Mouse (Mus musculus) hindbrain, embryonic 14.5 days (tissue): ENCODE results near the gene Ttc28. TPM values are rescaled to one million over a fixed set of nuclear protein-coding genes. Genes with fewer than 3 reads are reported as not detected.
A peak's percentile ranks its signal among the peaks of the same experiment; 100 is the strongest.

Experiments
- ATAC-seq: fragments of 200-750 bp; cut with Nextera tagmentation; 2 replicates; pipeline ENCODE4 v1.8.0; 2017; ENCODE audit warnings: moderate number of reproducible peaks, mild to moderate bottlenecking, moderate TSS enrichment, moderate library complexity; ENCODE audit not compliant: low FRiP score
- DNase-seq: peaks from one replicate; pipeline ENCODE4 v3.0.0-alpha.2; 2015; ENCODE audit warnings: low spot score
- H3K27ac ChIP-seq: fragments of 300-500 bp; sonication (generic); 2 replicates; pipeline ENCODE4 v1.5.1; 2014; ENCODE audit warnings: mild to moderate bottlenecking, moderate library complexity
- H3K27me3 ChIP-seq: fragments of 300-500 bp; sonication (generic); 2 replicates; pipeline ENCODE4 v1.6.1; 2014; ENCODE audit warnings: mild to moderate bottlenecking, low read length, mixed read lengths; ENCODE audit not compliant: control insufficient read depth, insufficient read depth
- H3K36me3 ChIP-seq: fragments of 300-500 bp; sonication (generic); replicated peaks from 2 replicates; pipeline ENCODE4 v1.6.1; 2014; ENCODE audit not compliant: control insufficient read depth, insufficient read depth
- H3K4me1 ChIP-seq: fragments of 300-500 bp; sonication (generic); replicated peaks from 2 replicates; pipeline ENCODE4 v1.6.1; 2014; ENCODE audit warnings: antibody characterized with exemption, low read length, mixed read lengths; ENCODE audit not compliant: control insufficient read depth, insufficient read depth
- H3K4me2 ChIP-seq: fragments of 300-500 bp; sonication (generic); replicated peaks from 2 replicates; pipeline ENCODE4 v1.6.1; 2014; ENCODE audit warnings: mild to moderate bottlenecking, moderate library complexity
- H3K4me3 ChIP-seq: fragments of 300-500 bp; sonication (generic); replicated peaks from 2 replicates; pipeline ENCODE4 v1.5.1; 2014; ENCODE audit warnings: mild to moderate bottlenecking, low read length
- H3K9ac ChIP-seq: fragments of 300-500 bp; sonication (generic); 2 replicates; pipeline ENCODE4 v1.6.1; 2014
- H3K9me3 ChIP-seq: fragments of 300-500 bp; sonication (generic); 2 replicates; pipeline ENCODE4 v1.6.1; 2016; ENCODE audit warnings: low read length; ENCODE audit not compliant: control insufficient read depth
- WGBS: fragments of 180-500 bp; shearing (Covaris S2); extraction: QIAGEN DNeasy Blood & Tissue Kit; methylation state at CpG from one replicate; pipeline ENCODE4 v1.1.7; 2014; 5-methylcytosine and 5-hydroxymethylcytosine counted together
- polyA plus RNA-seq: library from polyadenylated mRNA; unstranded; fragments of >200 nt; fragmentation: Nextera tagmentation; extraction: Ambion mirVana; gene quantifications from 2 replicates; pipeline ENCODE4 v1.2.1, GENCODE M21; 2014

Ttc28 gene
- polyA plus RNA-seq, 1 experiment from 2014 or later = 30.0 TPM

- Histone ChIP-seq H3K27ac (peak overlapping the region; percentile 49; the same call in 1 of the 2 replicates), H3K9me3 (no peaks in the 10 kb centered on the region), H3K4me2 (no peak overlapping the region), H3K9ac (no peak overlapping the region), H3K27me3 (no peaks in the 10 kb centered on the region), H3K4me3 (no peak overlapping the region), H3K36me3 (no peaks in the 10 kb centered on the region), H3K4me1 (peaks cover 72% of the 10 kb centered on the region)
- DNase-seq (no peak), ATAC-seq (no peak)
- 59% methylated on average over 5 of the region's 5 CpGs for WGBS
Observed at GRCm38 (mm10) chr5:111041952-111042351, 162.3 kb downstream of the Ttc28 start.

DNA sequence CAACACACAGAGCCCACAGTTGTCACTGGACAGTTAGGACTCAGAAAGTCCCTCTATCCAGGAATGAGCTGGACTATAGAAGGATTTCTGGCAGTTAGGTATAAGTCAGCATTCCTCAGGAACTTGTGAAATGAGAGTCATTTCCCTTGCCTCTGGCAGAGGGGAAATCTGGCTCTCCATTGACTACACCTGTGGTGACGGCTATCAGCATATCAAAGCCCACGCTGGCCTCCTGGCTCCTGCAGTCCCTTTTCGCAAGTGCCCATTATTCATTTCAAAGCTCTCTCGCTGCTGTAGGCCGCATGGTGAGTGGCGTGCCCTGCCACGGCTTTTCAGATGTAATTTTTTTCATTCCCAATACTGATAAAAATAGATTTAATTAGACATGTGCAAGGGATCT is 164.6 kb downstream of the Ttc28 start:
- ATAC-seq = no peak
- H3K4me1 ChIP-seq = peaks cover 72% of the 10 kb centered on the region
- WGBS = 14% methylated on average over 7 of the region's 7 CpGs
- no peak for DNase-seq
- no peaks in the 10 kb centered on the region for H3K36me3 ChIP-seq
- peak overlapping the region; percentile 47 for H3K27ac ChIP-seq
- H3K9me3 ChIP-seq = no peaks in the 10 kb centered on the region
- H3K27me3 ChIP-seq = no peaks in the 10 kb centered on the region
- H3K4me3 ChIP-seq = no peak overlapping the region
- H3K4me2 ChIP-seq = no peak overlapping the region
- H3K9ac ChIP-seq = no peak overlapping the region

- ATAC-seq (no peak), DNase-seq (no peak)
- no peaks in the 10 kb centered on the region for H3K36me3 ChIP-seq
- WGBS = 87% methylated on average over 6 of the region's 6 CpGs
- no peak overlapping the region for H3K4me3 ChIP-seq
- peaks cover 61% of the 10 kb centered on the region for H3K4me1 ChIP-seq
- H3K9ac ChIP-seq = no peak overlapping the region
- no peak overlapping the region for H3K27ac ChIP-seq
- H3K9me3 ChIP-seq = no peaks in the 10 kb centered on the region
- H3K4me2 ChIP-seq = no peak overlapping the region
- no peaks in the 10 kb centered on the region for H3K27me3 ChIP-seq
Observed at GRCm38 (mm10) chr5:111046359-111046758, 166.8 kb downstream of the Ttc28 start.

GRCm38 (mm10) chr5:111046841-111047476 is 167.4 kb downstream of the Ttc28 start:
- 37% methylated on average over 14 of the region's 14 CpGs for WGBS
- Histone ChIP-seq H3K9me3 (no peaks in the 10 kb centered on the region), H3K4me3 (no peak overlapping the region), H3K4me1 (peaks cover 55% of the 10 kb centered on the region), H3K27ac (peak overlapping the region; percentile 43), H3K36me3 (no peaks in the 10 kb centered on the region), H3K4me2 (0 out of 2 replicates have a peak overlapping the region, but pooled peaks have one; percentile 7), H3K9ac (peak overlapping the region; percentile 28; the same call in 1 of the 2 replicates), H3K27me3 (no peaks in the 10 kb centered on the region)
- DNase-seq (no peak), ATAC-seq (no peak)

GRCm38 (mm10) chr5:111048036-111048435 is 168.4 kb downstream of the Ttc28 start:
- DNase-seq (no peak), ATAC-seq (no peak)
- 79% methylated on average over 5 of the region's 5 CpGs for WGBS
- peaks cover 47% of the 10 kb centered on the region for H3K4me1 ChIP-seq
- H3K9ac ChIP-seq = no peak overlapping the region
- H3K27me3 ChIP-seq = no peaks in the 10 kb centered on the region
- no peaks in the 10 kb centered on the region for H3K36me3 ChIP-seq
- H3K4me3 ChIP-seq = no peak overlapping the region
- no peaks in the 10 kb centered on the region for H3K9me3 ChIP-seq
- no peak overlapping the region for H3K27ac ChIP-seq
- no peak overlapping the region for H3K4me2 ChIP-seq

- Histone ChIP-seq H3K36me3 (no peaks in the 10 kb centered on the region), H3K9ac (no peak overlapping the region), H3K4me1 (peaks cover 49% of the 10 kb centered on the region), H3K27ac (no peak overlapping the region), H3K9me3 (no peaks in the 10 kb centered on the region), H3K4me3 (no peak overlapping the region), H3K4me2 (no peak overlapping the region), H3K27me3 (no peaks in the 10 kb centered on the region)
- WGBS = 91% methylated on average over 4 of the region's 4 CpGs
- DNase-seq (no peak), ATAC-seq (no peak)
Observed at GRCm38 (mm10) chr5:111049584-111049983, 170.0 kb downstream of the Ttc28 start.

- H3K4me3 ChIP-seq = no peak overlapping the region
- peaks cover 49% of the 10 kb centered on the region for H3K4me1 ChIP-seq
- 71% methylated on average over 9 of the region's 9 CpGs for whole genome bisulfite sequencing
- ATAC-seq = no peak
- H3K4me2 ChIP-seq = no peak overlapping the region
- no peaks in the 10 kb centered on the region for H3K36me3 ChIP-seq
- H3K27me3 ChIP-seq = no peaks in the 10 kb centered on the region
- H3K27ac ChIP-seq = no peak overlapping the region
- DNase-seq = no peak
- H3K9ac ChIP-seq = no peak overlapping the region
- H3K9me3 ChIP-seq = no peaks in the 10 kb centered on the region
Observed at GRCm38 (mm10) chr5:111050135-111050534, 170.5 kb downstream of the Ttc28 start.

- Histone ChIP-seq H3K4me2 (peak overlapping the region; percentile 52), H3K9ac (peak overlapping the region; percentile 48)
- WGBS = 30% methylated on average over 9 of the region's 9 CpGs
Observed at GRCm38 (mm10) chr5:111054380-111054779, 174.8 kb downstream of the Ttc28 start.

DNA sequence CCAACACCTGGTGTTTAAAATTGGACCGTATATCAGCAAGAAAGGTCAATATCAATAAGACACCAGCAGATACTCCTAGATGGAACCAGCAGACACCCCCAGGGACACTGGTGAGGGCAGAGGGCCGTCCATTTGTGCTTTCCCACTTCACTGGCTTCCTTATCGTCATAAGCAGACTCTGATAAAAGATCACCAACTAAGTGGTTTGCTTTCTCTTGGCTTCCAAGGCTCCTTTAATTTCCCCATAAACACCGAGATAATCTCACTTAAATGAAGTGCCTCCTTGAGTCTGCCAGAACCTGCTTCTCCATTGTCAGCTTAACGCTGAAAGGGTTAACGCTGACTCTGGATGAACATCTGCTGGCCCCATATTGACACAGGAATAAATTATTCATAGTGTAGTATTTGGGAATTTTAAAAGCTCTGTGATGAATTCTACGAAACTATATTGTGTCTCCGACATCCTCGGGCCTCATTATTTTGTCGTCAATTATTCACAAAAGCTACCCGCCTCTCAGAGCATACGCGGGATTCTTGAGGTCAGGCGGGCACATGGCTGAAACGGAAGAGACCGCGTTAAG is 175.3 kb downstream of the Ttc28 start:
- DNase-seq (peak; percentile 50), ATAC-seq (peak; percentile 25; the same call in 1 of the 2 replicates)
- H3K27me3 ChIP-seq = no peaks in the 10 kb centered on the region
- H3K4me3 ChIP-seq = peak overlapping the region; percentile 14; the same call in 1 of the 2 replicates
- peak overlapping the region; percentile 88 for H3K27ac ChIP-seq
- H3K4me2 ChIP-seq = peak overlapping the region; percentile 52
- H3K9me3 ChIP-seq = no peaks in the 10 kb centered on the region
- peak overlapping the region; percentile 48 for H3K9ac ChIP-seq
- H3K36me3 ChIP-seq = no peaks in the 10 kb centered on the region
- WGBS = 23% methylated on average over 17 of the region's 17 CpGs
- H3K4me1 ChIP-seq = peaks cover 65% of the 10 kb centered on the region

More at GRCm38 (mm10) chr5:111054380-111054779, 174.8 kb downstream of the Ttc28 start:
- H3K4me1 ChIP-seq = peaks cover 64% of the 10 kb centered on the region
- H3K27me3 ChIP-seq = no peaks in the 10 kb centered on the region
- DNase-seq = no peak
- no peaks in the 10 kb centered on the region for H3K36me3 ChIP-seq
- H3K9me3 ChIP-seq = no peaks in the 10 kb centered on the region
- peak overlapping the region; percentile 88 for H3K27ac ChIP-seq
- no peak overlapping the region for H3K4me3 ChIP-seq
- ATAC-seq = no peak
